Comparison of ENCODE assay signal across 29 mouse cellular contexts in the genomic region with DNA sequence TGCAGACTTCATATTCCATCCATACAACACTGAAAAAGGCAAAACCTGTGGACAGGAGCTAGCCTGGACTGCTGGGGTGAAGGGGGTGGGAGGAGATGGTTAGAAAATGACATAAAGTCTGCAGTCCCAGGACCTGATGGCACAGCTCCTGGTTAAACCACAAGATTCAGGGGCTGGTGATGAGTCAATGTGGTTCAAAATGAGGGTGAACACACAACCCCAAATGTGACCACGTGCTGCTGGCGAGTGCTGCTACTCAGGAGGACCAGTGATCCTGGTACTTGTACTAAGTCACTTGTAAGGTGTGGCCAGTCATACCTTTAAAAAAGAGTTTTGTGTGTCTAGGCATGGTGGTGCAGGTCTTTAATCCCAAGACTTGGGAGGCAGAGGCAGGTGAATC. TPM values are rescaled to one million over a fixed set of nuclear protein-coding genes. Genes with fewer than 3 reads are reported as not detected.
DNase-seq lines count a peak whose midpoint lies in the region; ATAC-seq and TF ChIP-seq lines count a peak whose summit lies in the region.
"Had no signal": no experiment of that assay in that cellular context is flagged by ENCODE, and none has a peak within 500 bp of the region (broad histone marks: within the 10 kb centered on the region; RNA-seq: fewer than 3 reads in every experiment).

No protein-coding gene starts in this region.

- 90% methylated on average over 2 of the region's 2 CpGs for WGBS in limb, embryonic 10.5 days
- WGBS in stomach, postnatal 0 days = 92% methylated on average over 2 of the region's 2 CpGs

- H3K36me3 ChIP-seq in C2C12 (ENCODE audit: control insufficient read depth, insufficient read depth) (no peaks in the 10 kb centered on the region), myocyte (ENCODE audit: control insufficient read depth, insufficient read depth) (no peaks in the 10 kb centered on the region)
- H3K36me3 ChIP-seq in limb, embryonic 10.5 days = no peaks in the 10 kb centered on the region
- H3K36me3 ChIP-seq in stomach, postnatal 0 days (ENCODE audit: control insufficient read depth, insufficient read depth, low read length) = no peaks in the 10 kb centered on the region
- H3K36me3 ChIP-seq: embryonic facial prominence, embryonic 10.5 days; embryonic facial prominence, embryonic 12.5 days; forebrain, embryonic 15.5 days had no signal

- no peak for TF ChIP-seq EP300 in stomach, postnatal 0 days (optimal IDR thresholded peaks at IDR 0.05)

- H3K27ac ChIP-seq in limb, embryonic 10.5 days = no peak overlapping the region
- H3K27ac ChIP-seq in stomach, postnatal 0 days (replicated peaks) = no peak overlapping the region
- H3K27ac ChIP-seq: embryonic facial prominence, embryonic 10.5 days; embryonic facial prominence, embryonic 12.5 days; forebrain, embryonic 13.5 days; forebrain, embryonic 15.5 days had no signal

- no peaks in the 10 kb centered on the region for H3K9me3 ChIP-seq in limb, embryonic 10.5 days (replicated peaks)
- H3K9me3 ChIP-seq in stomach, postnatal 0 days (ENCODE audit: control insufficient read depth, low read length) = no peaks in the 10 kb centered on the region
- H3K9me3 ChIP-seq: embryonic facial prominence, embryonic 10.5 days; embryonic facial prominence, embryonic 12.5 days; forebrain, embryonic 13.5 days; forebrain, embryonic 15.5 days had no signal

- H3K27me3 ChIP-seq in C2C12 (ENCODE audit: control insufficient read depth, insufficient read depth, insufficient read length) (no peaks in the 10 kb centered on the region), myocyte (ENCODE audit: control insufficient read depth, insufficient read depth, insufficient read length) (no peaks in the 10 kb centered on the region)
- H3K27me3 ChIP-seq in limb, embryonic 10.5 days (ENCODE audit: low read depth, poor library complexity, severe bottlenecking) = no peaks in the 10 kb centered on the region
- no peaks in the 10 kb centered on the region for H3K27me3 ChIP-seq in stomach, postnatal 0 days (ENCODE audit: control insufficient read depth, insufficient read depth, low read length)
- H3K27me3 ChIP-seq: embryonic facial prominence, embryonic 12.5 days; forebrain, embryonic 13.5 days; forebrain, embryonic 15.5 days had no signal

- H3K79me2 ChIP-seq in C2C12 (ENCODE audit: control insufficient read depth, insufficient read depth) (no peaks in the 10 kb centered on the region), myocyte (ENCODE audit: control insufficient read depth, insufficient read depth) (no peaks in the 10 kb centered on the region)

- TF ChIP-seq POLR2A in myocyte (IDR thresholded peaks at IDR 0.05; ENCODE audit: insufficient read length, low read depth) = no peak

- H3K4me1 ChIP-seq in limb, embryonic 10.5 days = no peaks in the 10 kb centered on the region
- no peaks in the 10 kb centered on the region for H3K4me1 ChIP-seq in stomach, postnatal 0 days (replicated peaks; ENCODE audit: control insufficient read depth, insufficient read depth)
- H3K4me1 ChIP-seq: embryonic facial prominence, embryonic 10.5 days; embryonic facial prominence, embryonic 12.5 days; forebrain, embryonic 13.5 days; forebrain, embryonic 15.5 days had no signal

- no peak for TF ChIP-seq CTCF in C2C12 (IDR thresholded peaks at IDR 0.05; ENCODE audit: control insufficient read depth, insufficient read depth, insufficient read length)
- TF ChIP-seq CTCF in stomach, postnatal 0 days (IDR thresholded peaks at IDR 0.05; ENCODE audit: low read depth) = no peak

- no peak overlapping the region for H3K4me2 ChIP-seq in myocyte (ENCODE audit: low read depth)
- H3K4me2 ChIP-seq in stomach, postnatal 0 days (replicated peaks; ENCODE audit: low read depth) = no peak overlapping the region
- H3K4me2 ChIP-seq: embryonic facial prominence, embryonic 12.5 days; forebrain, embryonic 13.5 days; forebrain, embryonic 15.5 days had no signal

- peak; percentile 60 for DNase-seq in 3T3-L1 (ENCODE audit: low read depth, low spot score)
- DNase-seq in left cerebral cortex, postnatal 14 days (ENCODE audit: low spot score in 2 of 2) = no peak
- DNase-seq in natural killer cell, adult 2 months (ENCODE audit: low spot score in 2 of 2) = no peak
- no peak for DNase-seq in limb, embryonic 10.5 days (ENCODE audit: low spot score)
- no peak for DNase-seq in stomach, postnatal 0 days (ENCODE audit: low spot score)
- DNase-seq: adrenal gland, adult 2 months; adrenal gland, postnatal 10 days; adrenal gland, postnatal 25 days; B cell, adult 2 months; cerebellum, adult 11 months; cerebellum, adult 18-20 months; cerebellum, adult 8-10 months; cerebellum, adult 9-11 months; cerebellum, postnatal 14 days; cerebellum, postnatal 36 days; forebrain, postnatal 0 days had no signal

- intact Hi-C loops in left cerebral cortex, postnatal 14 days (cut with DNase I) = no loop called here

- ATAC-seq in granulocyte monocyte progenitor cell, adult 5-6 weeks (replicated peaks; ENCODE audit: poor library complexity, severe bottlenecking) = peak; percentile 45
- no peak for ATAC-seq in stomach, postnatal 0 days (ENCODE audit: low FRiP score, low TSS enrichment)
- ATAC-seq: forebrain, embryonic 13.5 days; forebrain, embryonic 15.5 days; forebrain, postnatal 0 days had no signal

- no peak overlapping the region for H3K9ac ChIP-seq in stomach, postnatal 0 days (ENCODE audit: low read length)
- H3K9ac ChIP-seq: embryonic facial prominence, embryonic 12.5 days; forebrain, embryonic 13.5 days; forebrain, embryonic 15.5 days; forebrain, postnatal 0 days had no signal

- H3ac ChIP-seq in C2C12 (ENCODE audit: control insufficient read depth, insufficient read length, low read depth) (no peak overlapping the region), myocyte (ENCODE audit: control insufficient read depth, insufficient read length) (no peak overlapping the region)

- no peak overlapping the region for H3K4me3 ChIP-seq in C2C12 (ENCODE audit: insufficient read depth, poor library complexity, severe bottlenecking)
- no peak overlapping the region for H3K4me3 ChIP-seq in myocyte
- H3K4me3 ChIP-seq in limb, embryonic 10.5 days = no peak overlapping the region
- no peak overlapping the region for H3K4me3 ChIP-seq in stomach, postnatal 0 days (ENCODE audit: low read depth, low read length)
- H3K4me3 ChIP-seq: embryonic facial prominence, embryonic 10.5 days; embryonic facial prominence, embryonic 12.5 days; forebrain, embryonic 13.5 days; forebrain, embryonic 15.5 days had no signal

- H3K79me3 ChIP-seq in C2C12 (ENCODE audit: low read depth) = no peaks in the 10 kb centered on the region

TF ChIP-seq in C2C12, 6 proteins besides CTCF, POLR2A, EP300 and RAD21:
- TF ChIP-seq MYOG (IDR thresholded peaks at IDR 0.05; ENCODE audit: control insufficient read depth, extremely low read depth, insufficient read length) (no peak), USF1 (IDR thresholded peaks at IDR 0.05; ENCODE audit: low read depth) (peak; percentile 94), MAX (IDR thresholded peaks at IDR 0.05) (peak; percentile 92)

TF ChIP-seq in myocyte, 11 proteins besides CTCF, POLR2A, EP300 and RAD21:
- TF ChIP-seq TCF12 (IDR thresholded peaks at IDR 0.05; ENCODE audit: insufficient read depth, poor library complexity, severe bottlenecking) (no peak), USF1 (IDR thresholded peaks at IDR 0.05; ENCODE audit: low read depth) (peak; percentile 89), MYOG (IDR thresholded peaks at IDR 0.05; ENCODE audit: control insufficient read depth in 1 of 3, insufficient read depth in 1 of 3, insufficient read length in 2 of 3, low read depth in 2 of 3) (no peak)

RNA-seq across cellular contexts. Expression of a gene that starts 13.2 kb away (rescaled TPM):
- not detected for polyA plus RNA-seq in C2C12 (2012; fragmentation: generic; extraction: Trizol)
- not detected in 2 replicates for total RNA-seq in granulocyte monocyte progenitor cell, adult 5-6 weeks (2014; fragmentation: Nextera tagmentation)
- total RNA-seq in granulocyte monocyte progenitor cell, adult 5-6 weeks (2017) = not detected in 2 replicates
- polyA plus RNA-seq in myocyte (2012; fragmentation: generic; extraction: Trizol) = not detected
- not detected for total RNA-seq in left cerebral cortex, postnatal 14 days (2021)
- polyA plus RNA-seq in limb, embryonic 10.5 days (2016; fragmentation: Nextera tagmentation; extraction: Ambion mirVana) = not detected in 2 replicates
- polyA plus RNA-seq in stomach, postnatal 0 days (2015; fragmentation: Nextera tagmentation; extraction: Ambion mirVana) = not detected in 2 replicates
- total RNA-seq: adrenal gland, adult 2 months; adrenal gland, postnatal 10 days; adrenal gland, postnatal 25 days; adrenal gland, postnatal 4 days; ES-E14; forebrain, postnatal 0 days; MEL had no signal
- polyA plus RNA-seq: adrenal gland, adult 2 months; brain, embryonic 14.5 days; embryonic facial prominence, embryonic 10.5 days; embryonic facial prominence, embryonic 12.5 days; embryonic facial prominence, embryonic 14.5 days; forebrain, embryonic 11.5 days; forebrain, embryonic 13.5 days; forebrain, embryonic 15.5 days; forebrain, postnatal 0 days had no signal

RNA-seq across cellular contexts. Expression of a gene that starts 25.1 kb away (rescaled TPM):
- polyA plus RNA-seq in C2C12 (2012; fragmentation: generic; extraction: Trizol) (61.1 TPM), myocyte (2012; fragmentation: generic; extraction: Trizol) (79.3 TPM)
- total RNA-seq in granulocyte monocyte progenitor cell, adult 5-6 weeks (2014; fragmentation: Nextera tagmentation) = 10.4 and 21.0 TPM in 2 replicates
- 11.1 and 18.4 TPM in 2 replicates for total RNA-seq in granulocyte monocyte progenitor cell, adult 5-6 weeks (2017)
- total RNA-seq in left cerebral cortex, postnatal 14 days (2021) = 10 to 100 TPM; 65.4 to 86.1 TPM
- 31.9 and 37.0 TPM in 2 replicates for polyA plus RNA-seq in limb, embryonic 10.5 days (2016; fragmentation: Nextera tagmentation; extraction: Ambion mirVana)
- 26.1 and 29.8 TPM in 2 replicates for polyA plus RNA-seq in stomach, postnatal 0 days (2015; fragmentation: Nextera tagmentation; extraction: Ambion mirVana)
